Mouse (Mus musculus) lung, embryonic 16.5 days (tissue): ENCODE measurements around the gene Slc40a1. TPM values are rescaled to one million over a fixed set of nuclear protein-coding genes. Genes with fewer than 3 reads are reported as not detected.
A peak's percentile ranks its signal among the peaks of the same experiment; 100 is the strongest.

Experiments
- ATAC-seq: fragments of 200-750 bp; cut with Nextera tagmentation; 2 replicates; pipeline ENCODE4 v1.8.0; 2017; ENCODE audit warnings: low read depth, mild to moderate bottlenecking, moderate library complexity
- H3K27ac ChIP-seq: fragments of 300-500 bp; sonication (generic); 2 replicates; pipeline ENCODE4 v1.5.1; 2014; ENCODE audit warnings: mild to moderate bottlenecking, control low read depth, low read length
- H3K27me3 ChIP-seq: fragments of 300-500 bp; sonication (generic); 2 replicates; pipeline ENCODE4 v1.6.1; 2014; ENCODE audit warnings: low read depth, low read length, mixed read lengths; ENCODE audit not compliant: control insufficient read depth, insufficient read depth
- H3K36me3 ChIP-seq: fragments of 300-500 bp; sonication (generic); 2 replicates; pipeline ENCODE4 v1.6.1; 2014; ENCODE audit warnings: low read length; ENCODE audit not compliant: control insufficient read depth, insufficient read depth
- H3K4me1 ChIP-seq: fragments of 300-500 bp; sonication (generic); replicated peaks from 2 replicates; pipeline ENCODE4 v1.6.1; 2014; ENCODE audit warnings: low read length, mixed read lengths; ENCODE audit not compliant: control insufficient read depth, insufficient read depth
- H3K4me2 ChIP-seq: fragments of 300-500 bp; sonication (generic); 2 replicates; pipeline ENCODE4 v1.6.1; 2014; ENCODE audit warnings: low read depth, low read length, control low read depth
- H3K4me3 ChIP-seq: fragments of 300-500 bp; sonication (generic); 2 replicates; pipeline ENCODE4 v1.5.1; 2014; ENCODE audit warnings: mild to moderate bottlenecking, low read length, control low read depth
- H3K9ac ChIP-seq: fragments of 300-500 bp; sonication (generic); 2 replicates; pipeline ENCODE4 v1.6.1; 2014; ENCODE audit warnings: low read length, control low read depth
- H3K9me3 ChIP-seq: fragments of 300-500 bp; sonication (generic); 2 replicates; pipeline ENCODE4 v1.6.1; 2016; ENCODE audit warnings: low read length; ENCODE audit not compliant: control insufficient read depth
- WGBS: fragments of 180-500 bp; shearing (Covaris S2); extraction: QIAGEN DNeasy Blood & Tissue Kit; methylation state at CpG from one replicate; pipeline ENCODE4 v1.1.7; 2014; 5-methylcytosine and 5-hydroxymethylcytosine counted together
- polyA plus RNA-seq: library from polyadenylated mRNA; unstranded; fragments of >200 nt; fragmentation: Nextera tagmentation; extraction: Ambion mirVana; gene quantifications from 2 replicates; pipeline ENCODE4 v1.2.1, GENCODE M21; 2015

Slc40a1 gene
- polyA plus RNA-seq: 41.3 and 42.8 TPM in 2 replicates

- WGBS: 26% methylated on average over 9 of the region's 9 CpGs
- Histone ChIP-seq H3K4me1 (no peaks in the 10 kb centered on the region), H3K9ac (peak within 1 kb of the TSS; percentile 67), H3K27ac (peak within 1 kb of the TSS; percentile 72), H3K4me2 (peak within 1 kb of the TSS; percentile 88), H3K27me3 (no peaks in the 10 kb centered on the region), H3K4me3 (peak within 1 kb of the TSS; percentile 69), H3K9me3 (no peaks in the 10 kb centered on the region), H3K36me3 (no peaks in the 10 kb centered on the region)
- no peak; the same call in none of the 2 replicates for ATAC-seq
Measured at GRCm38 (mm10) chr1:45926393-45926763, at the start of gene Slc40a1. Slc40a1 (minus strand) TSS chr1:45926523.

DNA sequence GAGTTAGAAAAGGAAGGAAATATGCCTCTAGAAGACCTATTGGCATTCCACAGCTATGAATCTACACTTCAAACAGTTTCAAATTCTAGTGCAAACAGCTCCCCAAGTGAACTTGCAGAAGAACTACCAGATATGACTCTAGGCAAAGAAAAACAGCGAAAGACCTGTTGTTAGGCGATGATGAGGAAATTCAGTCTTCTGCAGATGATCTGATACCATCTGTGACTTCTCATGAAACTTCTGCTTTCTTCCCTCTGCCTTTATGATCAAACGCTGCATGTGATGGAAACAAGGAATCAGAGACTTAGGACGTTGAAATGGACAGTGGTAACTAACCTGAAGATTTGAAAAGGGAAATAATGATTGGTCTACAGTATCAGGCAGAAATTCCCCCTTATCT lies 45.0 kb upstream of the Slc40a1 start:
- Histone ChIP-seq H3K27ac (no peak overlapping the region), H3K4me3 (no peak overlapping the region), H3K9ac (no peak overlapping the region), H3K4me1 (peaks cover 4% of the 10 kb centered on the region; the same call in 1 of the 2 replicates), H3K4me2 (no peak overlapping the region), H3K27me3 (no peaks in the 10 kb centered on the region), H3K36me3 (no peaks in the 10 kb centered on the region), H3K9me3 (no peaks in the 10 kb centered on the region)
- no peak for ATAC-seq
- 71% methylated on average over 4 of the region's 4 CpGs for WGBS

GRCm38 (mm10) chr1:45948988-45949387 lies 22.7 kb upstream of the Slc40a1 start:
- ATAC-seq: no peak
- Histone ChIP-seq H3K36me3 (no peaks in the 10 kb centered on the region), H3K9me3 (no peaks in the 10 kb centered on the region), H3K9ac (no peak overlapping the region), H3K4me3 (no peak overlapping the region), H3K27ac (no peak overlapping the region), H3K4me2 (no peak overlapping the region), H3K4me1 (no peaks in the 10 kb centered on the region), H3K27me3 (no peaks in the 10 kb centered on the region)
- 40% methylated on average over 2 of the region's 2 CpGs for WGBS

GRCm38 (mm10) chr1:45947843-45948242 lies 21.5 kb upstream of the Slc40a1 start:
- Histone ChIP-seq H3K4me1 (no peaks in the 10 kb centered on the region), H3K27me3 (no peaks in the 10 kb centered on the region), H3K27ac (no peak overlapping the region), H3K4me3 (no peak overlapping the region), H3K9me3 (no peaks in the 10 kb centered on the region), H3K4me2 (no peak overlapping the region), H3K9ac (no peak overlapping the region), H3K36me3 (no peaks in the 10 kb centered on the region)
- WGBS: 59% methylated on average over 1 of the region's 1 CpGs
- ATAC-seq: no peak

- Histone ChIP-seq H3K4me2 (no peak overlapping the region), H3K27me3 (no peaks in the 10 kb centered on the region), H3K9ac (no peak overlapping the region), H3K27ac (no peak overlapping the region), H3K36me3 (no peaks in the 10 kb centered on the region), H3K4me3 (no peak overlapping the region), H3K9me3 (no peaks in the 10 kb centered on the region), H3K4me1 (no peaks in the 10 kb centered on the region)
- ATAC-seq: no peak
Measured at GRCm38 (mm10) chr1:45931127-45931526, 4.8 kb upstream of the Slc40a1 start.

GRCm38 (mm10) chr1:45926911-45927310 lies 588 bp upstream of the Slc40a1 start:
- Histone ChIP-seq H3K4me2 (no peak overlapping the region), H3K27me3 (no peaks in the 10 kb centered on the region), H3K27ac (no peak overlapping the region), H3K9ac (no peak overlapping the region), H3K4me3 (no peak overlapping the region), H3K4me1 (no peaks in the 10 kb centered on the region), H3K36me3 (no peaks in the 10 kb centered on the region), H3K9me3 (no peaks in the 10 kb centered on the region)
- no peak for ATAC-seq
- 35% methylated on average over 3 of the region's 3 CpGs for WGBS

- no peaks in the 10 kb centered on the region for H3K36me3 ChIP-seq
- H3K9me3 ChIP-seq: no peaks in the 10 kb centered on the region
- no peaks in the 10 kb centered on the region for H3K4me1 ChIP-seq
- H3K27ac ChIP-seq: peak overlapping the region; percentile 72
- peak overlapping the region; percentile 88 for H3K4me2 ChIP-seq
- peak overlapping the region; percentile 69 for H3K4me3 ChIP-seq
- H3K27me3 ChIP-seq: no peaks in the 10 kb centered on the region
- under 1% methylated on average over 53 of the region's 53 CpGs for WGBS
- peak; percentile 98 for ATAC-seq
- H3K9ac ChIP-seq: peak overlapping the region; percentile 67
Measured at GRCm38 (mm10) chr1:45925500-45926392, 577 bp downstream of the Slc40a1 start.

- Histone ChIP-seq H3K9me3 (no peaks in the 10 kb centered on the region), H3K4me1 (no peaks in the 10 kb centered on the region), H3K9ac (peak overlapping the region; percentile 67), H3K27ac (peak overlapping the region; percentile 15; the same call in 1 of the 2 replicates), H3K36me3 (no peaks in the 10 kb centered on the region), H3K27me3 (no peaks in the 10 kb centered on the region), H3K4me3 (peak overlapping the region; percentile 69), H3K4me2 (peak overlapping the region; percentile 88)
- ATAC-seq: peak; percentile 40
- WGBS: 6% methylated on average over 7 of the region's 7 CpGs
Measured at GRCm38 (mm10) chr1:45925131-45925499, 1.2 kb downstream of the Slc40a1 start.

- Histone ChIP-seq H3K9me3 (no peaks in the 10 kb centered on the region), H3K9ac (no peak overlapping the region), H3K27me3 (no peaks in the 10 kb centered on the region), H3K27ac (no peak overlapping the region), H3K4me2 (peak overlapping the region; percentile 88), H3K36me3 (no peaks in the 10 kb centered on the region), H3K4me1 (no peaks in the 10 kb centered on the region), H3K4me3 (peak overlapping the region; percentile 69)
- WGBS: 25% methylated on average over 7 of the region's 7 CpGs
- ATAC-seq: no peak
Measured at GRCm38 (mm10) chr1:45924516-45924915, 1.8 kb downstream of the Slc40a1 start.
